Mouse (Mus musculus) thymus, postnatal 10 days (tissue): ENCODE results near the gene Dtymk.
"Not testable (repeated sequence)": the region's sequence is repeated elsewhere in the genome, so short reads cannot be mapped to it uniquely, and the experiment has no call there.

ENCODE experiments used
- DNase-seq, 2 experiments: peaks; one replicate each; pipeline ENCODE4 v3.0.0; 2021; ENCODE audit warnings: low spot score in 2 of 2

Gene Dtymk

DNA sequence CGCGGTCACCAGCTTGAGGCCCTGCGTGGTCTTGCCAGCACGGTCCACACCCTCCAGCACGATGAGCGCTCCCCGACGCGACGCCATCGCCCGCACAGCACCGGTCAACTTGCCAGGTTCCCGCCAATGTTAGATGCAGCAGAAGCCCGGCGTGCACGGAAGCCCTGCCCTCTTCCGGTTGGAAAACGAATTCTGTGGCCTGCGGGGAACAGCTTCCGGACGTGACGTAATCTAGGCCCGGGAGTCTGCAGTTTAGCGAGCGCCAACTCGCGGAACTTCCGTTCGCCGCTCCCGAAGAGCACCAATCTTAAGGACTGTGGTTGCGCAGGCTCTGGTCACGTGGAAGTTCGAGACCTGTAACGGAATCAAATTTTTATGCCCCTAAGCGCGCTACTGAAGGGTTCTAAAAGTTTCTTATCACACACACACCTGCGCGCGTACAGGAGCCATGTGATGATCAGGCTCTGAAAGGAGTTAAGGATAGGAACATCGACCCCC lies at the start of gene Dtymk:
TSS of gene Dtymk (minus strand) at position 194 of the 498 bp plus-strand sequence.
- DNase-seq: peak; percentile 88 to 89

DNA sequence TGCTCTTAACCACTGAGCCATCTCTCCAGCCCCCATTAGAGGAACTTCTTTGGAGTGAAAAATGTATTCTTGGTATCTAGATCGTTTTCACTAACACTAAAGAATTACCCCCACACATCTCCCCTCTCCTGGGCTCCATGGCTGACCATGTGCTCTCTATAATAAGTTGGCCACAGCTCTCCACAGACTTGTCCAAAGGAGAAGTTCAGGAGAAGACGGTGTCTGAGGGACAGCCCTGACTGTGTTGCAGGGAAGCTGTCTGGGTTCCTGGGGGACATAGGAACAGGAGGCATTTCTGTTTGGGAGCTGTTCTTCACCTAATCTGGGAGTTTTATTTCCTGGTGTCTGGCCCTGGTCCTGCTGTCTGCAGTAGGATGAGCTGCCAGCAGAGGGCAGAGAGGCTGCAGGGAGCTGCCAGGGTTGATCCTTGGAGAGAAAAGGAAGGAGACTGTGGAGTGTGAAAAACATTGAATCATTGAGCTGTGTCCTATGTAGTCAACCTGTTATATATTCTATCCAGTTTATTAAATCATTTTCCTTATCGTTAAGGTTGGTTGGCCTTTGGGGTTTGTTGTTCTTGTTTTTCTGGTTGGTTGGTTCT lies 44.1 kb upstream of the Dtymk start:
- DNase-seq: not testable (repeated sequence)

DNA sequence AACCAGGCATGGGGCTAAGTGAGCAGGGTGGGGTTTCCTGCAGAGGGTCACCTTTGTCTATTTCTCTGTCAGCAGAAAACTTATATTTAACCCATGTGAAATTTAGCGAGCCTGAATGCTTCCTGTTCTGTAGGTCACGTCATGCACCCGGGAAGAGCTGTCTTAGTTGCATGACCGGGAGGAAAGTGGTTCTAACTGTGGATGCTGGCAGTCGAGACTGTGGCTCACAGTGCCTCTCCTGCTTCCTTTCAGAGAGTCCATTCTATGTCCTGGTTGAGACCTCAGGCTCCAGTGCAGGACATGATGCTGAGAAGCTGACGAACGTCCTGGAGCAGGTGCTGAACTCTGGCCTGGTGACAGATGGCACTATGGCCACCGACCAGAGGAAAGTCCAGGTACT lies 36.8 kb upstream of the Dtymk start:
- not testable (repeated sequence) for DNase-seq

DNA sequence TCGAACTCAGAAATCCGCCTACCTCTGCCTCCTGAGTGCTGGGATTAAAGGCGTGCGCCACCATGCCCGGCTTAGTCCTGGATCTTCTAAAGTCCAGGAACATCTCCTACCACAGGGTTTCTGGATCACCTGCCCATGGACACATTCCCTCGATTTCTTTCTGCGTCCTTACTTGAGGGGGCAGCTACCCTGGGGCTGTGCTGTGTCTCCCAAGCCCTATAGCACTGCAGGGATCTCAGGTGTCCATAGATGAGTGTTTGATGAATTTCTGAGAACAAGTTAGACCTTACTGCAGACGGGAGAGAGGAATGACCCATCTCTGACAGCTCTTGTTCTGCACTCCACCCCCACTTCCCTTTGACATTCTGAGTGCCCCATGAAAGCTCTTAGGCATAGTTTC lies 35.6 kb upstream of the Dtymk start:
- no peak for DNase-seq

DNA sequence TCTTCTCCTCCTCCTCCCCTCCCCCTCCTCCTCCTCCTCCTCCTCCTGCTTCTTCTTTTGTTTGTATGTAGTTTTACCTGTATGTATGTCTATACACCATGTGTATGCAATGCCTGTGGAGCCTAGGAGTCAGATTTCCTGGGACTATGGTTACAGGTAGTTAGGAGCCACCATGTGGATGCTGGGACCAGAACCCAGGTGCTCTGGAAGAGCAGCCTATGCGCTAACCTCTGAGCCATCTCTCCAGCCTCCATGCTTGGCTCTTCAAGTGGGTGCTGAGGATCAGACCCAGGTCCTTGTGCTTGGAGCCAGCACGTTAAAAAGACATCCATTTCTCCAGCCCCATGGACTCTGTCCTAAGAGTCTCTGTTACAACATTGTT lies 34.8 kb upstream of the Dtymk start:
- no peak for DNase-seq

DNA sequence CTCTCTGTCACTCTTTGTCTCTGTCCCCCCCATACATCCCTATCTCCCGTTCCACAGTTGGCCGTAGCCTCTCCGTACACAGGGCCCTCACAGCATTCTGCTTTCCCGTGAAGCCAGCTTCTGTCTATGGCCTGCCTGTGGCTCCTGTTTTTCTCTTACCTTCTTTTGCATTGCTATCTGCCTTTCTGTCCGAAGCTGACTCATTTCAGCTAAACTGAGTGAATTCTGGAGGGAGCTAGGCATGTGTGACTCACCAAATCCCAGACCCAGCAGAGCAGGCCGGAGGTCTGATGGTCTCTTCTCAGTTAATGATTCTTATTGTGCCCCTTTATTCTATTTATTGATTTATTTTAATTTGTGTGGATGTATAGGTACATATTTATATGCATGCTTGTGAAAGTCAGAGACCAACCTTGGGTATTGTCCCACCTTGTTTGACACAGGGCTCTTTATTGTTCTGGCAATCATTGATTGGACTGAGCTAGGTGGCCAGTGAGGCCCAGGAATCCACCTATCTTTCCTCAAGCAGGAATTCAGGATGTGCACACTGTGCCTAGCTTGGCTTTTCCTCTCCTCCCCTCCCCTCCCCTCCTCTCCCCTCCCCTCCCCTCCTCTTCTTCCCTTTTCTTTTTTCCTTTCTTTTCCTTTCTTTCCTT lies 34.3 kb upstream of the Dtymk start:
- no peak for DNase-seq

DNA sequence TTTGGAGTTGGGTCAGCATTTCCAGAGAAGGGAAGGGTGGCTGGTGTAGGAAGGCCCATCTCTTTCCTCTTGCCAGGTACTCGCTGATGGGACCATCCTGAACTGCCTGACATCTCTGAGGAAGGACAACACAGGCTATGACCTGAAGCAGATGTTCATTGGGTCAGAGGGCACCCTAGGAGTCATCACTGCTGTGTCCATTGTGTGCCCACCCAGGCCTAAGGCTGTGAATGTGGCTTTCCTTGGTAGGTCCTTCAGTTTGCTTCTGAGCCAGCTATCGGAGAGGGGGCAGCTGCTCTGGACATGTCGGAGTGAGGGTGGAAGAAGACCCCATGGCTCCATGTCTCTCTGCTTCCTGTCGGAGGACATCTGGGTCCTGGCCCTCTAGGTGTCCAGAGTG lies 33.5 kb upstream of the Dtymk start:
- DNase-seq: no peak

DNA sequence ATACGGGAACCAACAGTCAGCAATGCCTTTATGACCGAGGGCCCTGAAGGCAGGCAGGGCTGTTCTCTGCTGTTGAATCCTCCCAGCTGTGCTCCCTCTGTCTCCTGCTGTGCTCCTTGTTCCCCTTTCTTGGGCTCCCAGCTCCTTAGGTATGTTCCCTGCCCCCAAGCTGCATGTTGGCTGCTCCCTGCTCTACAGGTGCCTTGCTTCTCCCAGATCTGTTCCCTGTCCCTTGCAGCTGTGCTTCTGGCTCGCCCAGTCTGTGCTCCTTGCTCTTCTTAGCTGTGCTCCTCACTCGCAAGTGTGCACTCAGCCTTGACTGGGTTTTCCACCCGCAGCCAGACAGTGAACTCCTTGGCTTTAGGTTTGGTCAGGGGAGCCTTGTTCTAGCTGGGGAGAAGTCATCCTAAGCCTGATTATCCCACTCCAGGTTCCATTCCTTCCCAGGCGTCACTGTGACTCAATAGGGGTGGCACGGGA lies 33.0 kb upstream of the Dtymk start:
- no peak for DNase-seq

DNA sequence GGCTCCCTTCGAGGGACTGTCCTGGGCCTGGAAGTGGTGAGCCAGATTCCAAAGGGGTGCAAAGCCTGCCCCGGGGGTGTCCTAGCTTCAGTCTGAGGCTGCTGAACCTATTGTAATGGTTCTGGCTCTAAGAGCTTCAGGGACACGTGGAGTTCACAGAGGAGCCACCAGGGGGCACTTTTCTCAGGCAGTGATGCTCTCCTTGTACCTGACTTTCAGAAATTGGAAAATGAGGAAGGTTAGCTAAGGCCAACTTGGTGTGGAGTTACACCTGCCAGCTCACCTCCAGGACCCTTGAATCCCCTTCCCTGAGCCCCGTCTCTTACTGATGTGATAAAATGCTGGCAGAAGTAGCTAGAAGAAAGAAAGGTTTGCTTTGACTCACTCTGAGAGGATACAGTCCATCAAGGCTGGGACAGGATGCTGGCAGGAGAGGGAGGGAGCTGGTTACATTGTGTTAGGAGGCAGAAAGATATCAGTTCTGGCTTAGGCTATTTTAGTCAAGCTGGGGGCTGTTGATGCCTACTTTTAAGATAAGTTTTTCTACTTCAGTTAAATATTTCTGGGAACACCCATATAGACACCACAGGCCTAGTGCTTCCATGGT lies 31.1 kb upstream of the Dtymk start:
- not testable (repeated sequence) for DNase-seq

DNA sequence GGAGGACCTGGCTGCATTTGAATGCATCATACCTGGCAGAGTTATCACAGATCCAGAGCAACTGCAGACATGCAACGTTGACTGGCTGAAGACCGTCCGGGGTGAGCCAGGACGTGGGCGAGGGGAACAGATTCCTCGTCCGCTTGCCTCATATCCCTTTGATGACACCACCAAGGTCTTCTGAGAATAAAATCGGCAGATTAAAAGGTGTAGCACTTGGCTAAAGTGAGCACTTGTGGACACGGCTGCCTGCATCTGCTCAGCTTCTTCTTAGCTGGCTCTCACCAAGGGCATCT lies 24.8 kb upstream of the Dtymk start:
- no peak for DNase-seq

DNA sequence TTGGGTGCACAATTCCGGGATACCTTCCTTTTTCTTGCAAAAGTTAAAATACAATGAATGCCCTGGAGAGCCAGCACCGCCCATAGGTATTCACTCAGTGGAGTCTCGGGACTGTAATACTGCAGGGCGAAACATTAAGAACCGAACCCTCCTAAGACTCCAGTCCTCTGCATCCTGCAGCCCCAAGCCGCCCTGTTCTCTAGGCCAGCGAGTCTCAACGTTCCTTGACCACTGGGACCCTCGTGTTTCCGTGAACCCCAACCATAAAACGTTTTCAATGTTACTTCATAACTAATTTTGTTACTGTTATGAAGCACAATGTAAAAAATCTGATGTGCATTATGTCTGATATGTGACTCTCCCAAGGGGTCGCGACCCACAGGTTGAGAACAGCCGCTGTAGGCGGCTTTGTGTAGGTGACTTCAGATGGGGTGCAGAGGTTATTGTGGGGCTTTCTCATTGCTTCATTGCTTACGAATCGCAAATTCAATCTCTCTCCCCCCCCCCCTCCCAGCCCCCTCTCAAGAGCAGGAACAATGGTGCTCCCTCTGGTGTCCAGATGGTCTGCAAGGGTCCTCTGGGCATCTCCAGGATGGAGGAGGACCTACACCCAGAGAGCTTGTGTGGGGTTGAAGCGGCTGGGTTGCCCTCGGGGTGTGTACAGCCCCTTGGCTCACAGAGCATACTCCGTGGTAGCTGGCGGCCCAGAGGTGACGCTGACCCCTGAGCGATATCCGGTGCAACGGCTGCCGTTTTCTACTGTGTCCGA lies 24.2 kb upstream of the Dtymk start:
- peak; percentile 10 to 18 for DNase-seq

DNA sequence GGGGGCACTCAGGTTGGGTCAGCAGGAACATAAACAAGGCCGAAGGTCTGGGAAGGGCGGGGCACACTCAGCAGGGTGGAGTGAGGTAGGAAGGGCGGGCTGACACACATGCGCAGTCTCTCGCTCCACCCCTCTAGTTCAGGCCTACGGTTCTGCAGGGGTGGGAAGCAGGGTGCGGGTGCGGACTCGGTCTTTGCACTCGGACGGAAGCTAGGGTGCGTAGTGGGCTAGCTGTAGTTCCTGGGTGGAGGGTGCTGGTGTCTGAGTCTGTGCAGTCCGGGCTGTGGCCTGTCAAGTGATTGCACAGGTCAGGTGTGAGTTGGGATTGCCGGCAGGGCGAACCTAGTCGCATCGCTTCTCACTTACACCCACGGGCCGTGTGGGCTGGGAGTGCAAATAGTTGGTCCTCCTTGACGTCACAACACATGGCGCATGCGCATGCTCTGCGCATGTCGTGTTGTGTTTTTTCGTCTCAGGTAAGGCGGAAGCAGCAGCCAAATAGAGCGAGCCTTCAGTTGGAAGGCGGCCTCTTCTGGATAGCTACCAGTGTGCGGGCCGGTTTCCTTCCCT lies 23.5 kb upstream of the Dtymk start:
- peak; percentile 91 to 92 for DNase-seq

DNA sequence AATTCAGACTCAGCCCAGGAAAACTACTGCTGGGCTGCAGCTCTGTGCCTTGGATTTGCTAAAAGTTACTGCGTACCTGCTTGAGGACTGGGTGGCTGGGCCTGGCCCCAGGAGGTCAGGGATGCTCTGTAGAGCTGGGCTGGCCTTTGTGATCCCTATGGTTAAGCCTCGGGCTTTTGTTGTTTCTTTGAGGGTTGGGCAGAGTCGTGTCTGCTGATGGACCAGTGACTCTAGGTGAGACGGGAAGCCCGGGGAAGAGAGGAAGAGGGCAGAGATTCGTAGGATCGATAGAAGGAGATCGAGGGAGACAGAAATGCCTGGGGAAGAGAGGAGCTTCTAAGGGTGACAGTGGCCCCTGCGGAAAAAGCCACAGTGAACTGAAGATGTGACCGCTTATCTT lies 22.9 kb upstream of the Dtymk start, which contains the start of gene D2hgdh:
TSS of gene D2hgdh (plus strand) at position 301 of the 400 bp plus-strand sequence.
- no peak for DNase-seq

DNA sequence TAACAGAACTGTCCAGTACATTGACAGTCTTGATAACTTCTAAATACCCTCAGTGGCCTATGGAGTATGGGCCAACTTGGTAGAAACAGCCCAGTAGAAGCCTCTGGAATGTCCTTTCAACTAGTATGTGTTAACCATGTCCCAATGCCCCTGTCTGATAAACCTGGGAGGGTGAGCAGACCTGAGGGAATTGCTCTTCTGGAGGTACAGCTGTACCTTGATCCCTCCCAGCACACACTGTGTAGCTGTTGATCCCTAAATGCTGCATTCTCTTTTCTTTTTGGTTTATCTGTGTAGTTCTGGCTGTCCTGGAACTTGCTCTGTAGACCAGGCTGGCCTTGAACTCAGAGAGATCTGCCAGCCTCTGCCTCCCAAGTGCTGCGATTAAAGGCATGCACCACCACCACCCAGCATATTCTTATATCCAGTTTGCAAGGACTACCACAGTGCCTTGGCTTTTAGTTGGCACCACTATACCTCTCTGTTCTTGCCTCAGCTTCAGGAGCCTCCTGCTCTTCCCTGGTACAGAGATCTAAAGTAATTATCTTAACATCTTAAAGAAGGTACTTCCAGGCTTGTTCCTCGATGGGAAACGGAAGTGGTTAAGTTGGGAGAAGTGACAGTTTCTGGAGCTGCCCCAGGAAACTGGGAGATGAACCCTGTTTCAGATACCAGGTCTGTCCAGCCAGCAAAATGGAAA lies 22.2 kb upstream of the Dtymk start:
- DNase-seq: no peak

DNA sequence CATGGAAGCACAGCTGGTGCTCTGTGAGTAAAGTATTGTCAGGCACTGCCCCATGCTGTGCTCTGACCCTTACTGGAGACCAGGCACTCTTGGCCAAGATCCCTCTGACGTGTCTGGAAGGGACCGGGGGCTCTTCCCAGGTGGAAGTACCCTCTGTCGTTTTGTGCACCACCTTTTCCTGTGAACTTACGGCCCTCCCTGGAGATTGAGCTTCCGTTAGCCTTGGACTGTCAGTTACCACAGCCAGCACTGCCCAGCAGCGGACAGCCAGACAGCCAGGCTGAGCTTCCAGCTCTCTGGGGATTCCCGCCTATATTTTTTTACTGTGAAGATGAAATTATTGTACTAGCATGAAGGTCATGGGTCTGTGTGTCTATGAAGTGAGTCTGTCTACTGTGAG lies 17.0 kb upstream of the Dtymk start:
- no peak for DNase-seq

DNA sequence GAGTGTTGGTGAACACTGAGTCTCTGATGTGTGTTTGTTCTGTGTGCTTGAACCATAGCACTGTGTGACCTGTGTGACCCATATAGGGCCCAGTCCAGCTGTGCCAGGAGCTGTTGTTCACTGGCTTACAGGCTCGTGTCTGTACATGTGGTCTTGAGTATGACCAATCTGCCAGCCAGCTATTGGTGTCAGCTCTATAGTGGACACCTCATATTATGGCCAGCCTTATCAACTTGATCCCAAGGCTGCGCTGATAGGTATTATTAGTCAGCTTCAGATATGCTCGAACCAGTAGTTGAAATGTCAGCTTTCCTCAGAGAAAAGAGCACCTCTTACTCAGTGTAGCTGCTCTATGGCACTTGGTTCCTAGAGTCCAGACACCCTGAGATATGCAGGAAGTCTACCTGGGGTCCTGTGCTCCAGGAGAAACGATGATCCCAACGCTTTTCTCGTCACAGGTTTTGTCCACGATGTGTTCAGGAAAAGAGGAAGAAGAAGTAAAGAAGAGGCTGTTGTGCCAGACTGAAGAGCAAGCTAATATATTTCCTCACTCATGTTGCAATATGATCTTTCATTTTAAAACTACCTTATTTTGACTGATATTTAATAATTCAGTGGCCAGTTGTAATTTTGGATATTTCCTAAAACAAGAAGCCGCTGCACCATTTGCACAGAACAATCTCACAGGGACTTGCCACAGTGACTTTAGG lies 16.2 kb upstream of the Dtymk start:
- no peak for DNase-seq

DNA sequence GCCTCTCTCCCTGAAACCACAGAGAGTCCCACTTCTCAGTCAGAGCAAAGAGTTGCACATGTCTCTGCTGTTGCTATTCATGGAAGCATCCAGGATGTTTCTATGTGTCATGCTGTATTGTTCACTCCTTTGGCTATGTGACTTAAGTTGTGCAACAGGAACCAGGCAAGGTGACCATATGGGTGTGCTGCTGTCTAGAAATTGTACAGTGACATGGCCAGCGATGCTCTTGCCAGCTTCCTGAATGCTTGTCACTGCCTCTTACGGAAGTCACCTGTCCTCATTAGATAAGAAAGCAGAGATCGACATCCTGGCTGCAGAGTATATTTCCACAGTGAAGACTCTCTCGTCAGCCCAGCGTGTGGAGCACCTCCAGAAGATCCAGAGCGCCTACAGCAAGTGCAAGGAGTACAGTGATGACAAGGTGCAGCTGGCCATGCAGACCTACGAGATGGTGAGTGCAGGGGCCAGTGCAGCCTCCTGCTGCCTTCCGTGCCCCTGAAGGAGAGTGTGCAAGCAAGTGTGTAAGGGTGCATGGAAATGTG lies 9.8 kb upstream of the Dtymk start:
- DNase-seq: no peak

DNA sequence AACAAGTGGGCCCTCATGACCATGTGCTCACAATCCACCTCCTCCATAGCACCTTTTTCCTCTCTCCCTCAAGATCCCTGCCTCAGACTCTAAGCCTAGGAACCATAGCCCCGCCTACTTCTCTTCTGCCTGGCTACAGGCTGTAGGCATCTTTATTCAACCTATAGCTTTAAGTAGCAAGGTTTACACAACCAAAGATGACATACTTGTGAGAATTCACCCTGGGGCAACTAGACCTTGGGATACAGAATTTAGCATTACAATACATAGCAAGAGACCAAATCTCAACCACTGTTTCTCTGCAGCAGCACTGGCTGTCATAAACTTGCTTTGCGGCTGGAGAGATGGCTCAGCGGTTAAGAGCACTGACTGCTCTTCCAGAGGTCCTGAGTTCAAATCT lies 8.3 kb upstream of the Dtymk start:
- no peak for DNase-seq

DNA sequence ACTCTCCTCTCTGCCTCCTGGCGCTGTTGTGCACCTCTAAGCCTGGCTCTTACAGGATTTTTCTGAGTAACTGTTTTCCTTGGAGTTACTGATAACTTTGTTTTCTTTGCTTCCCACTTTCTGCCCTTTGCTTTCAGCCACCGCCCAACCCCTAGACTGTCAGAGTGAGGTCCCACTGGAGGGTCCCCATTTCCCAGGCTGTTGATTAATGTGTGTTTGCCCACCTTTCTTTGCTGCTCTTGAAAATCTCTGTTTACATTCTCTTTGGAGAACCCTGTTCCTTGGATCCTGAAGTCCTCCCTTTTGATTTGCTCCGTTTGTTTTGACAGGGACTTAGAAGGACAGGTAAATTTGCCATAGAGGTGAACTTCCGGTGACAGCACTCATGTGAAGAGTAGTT lies 7.1 kb upstream of the Dtymk start:
- DNase-seq: no peak

DNA sequence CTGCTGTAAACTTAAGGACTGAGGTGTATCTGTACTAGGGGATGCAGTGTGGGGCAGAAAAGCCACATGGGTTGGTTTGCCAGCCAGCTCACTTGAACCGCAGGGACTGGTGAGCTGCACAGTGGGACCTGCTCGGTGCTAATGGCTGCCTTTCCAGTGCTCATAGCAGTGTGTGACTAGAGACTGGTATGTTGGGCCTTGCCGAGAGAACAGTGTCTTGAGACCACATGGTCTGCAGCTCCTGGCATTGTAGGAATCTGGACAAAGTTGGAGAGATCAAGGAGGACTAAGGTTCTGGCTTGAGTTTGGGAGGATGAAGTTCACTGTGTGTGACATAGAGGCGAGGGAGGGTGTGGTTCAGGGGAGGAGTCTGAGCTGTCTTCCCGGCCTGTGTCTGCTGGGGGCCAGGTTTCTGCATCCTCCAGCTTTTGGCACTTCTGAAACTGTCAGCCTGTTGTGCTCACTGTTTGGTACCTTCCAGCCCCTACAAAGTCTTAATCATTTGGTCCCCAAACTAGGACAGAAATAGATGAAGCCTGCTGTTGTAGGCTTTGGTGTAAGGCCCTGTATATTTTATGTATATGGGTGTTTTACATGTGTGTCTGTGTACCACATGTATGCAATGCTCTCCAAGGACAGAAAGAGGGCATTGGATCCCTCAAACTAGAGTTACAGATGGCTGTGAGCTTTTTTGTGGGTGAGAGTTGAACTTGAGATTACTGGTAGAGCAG lies 3.7 kb upstream of the Dtymk start:
- no peak for DNase-seq
